Mouse (Mus musculus): Measurements from ENCODE around the gene Rnf208. TPM values are rescaled to one million over a fixed set of nuclear protein-coding genes. Genes with fewer than 3 reads are reported as not detected.
A peak's percentile ranks its signal among the peaks of the same experiment; 100 is the strongest.

The Rnf208 gene
- polyA plus RNA-seq, 1 experiment: 427 TPM

DNA sequence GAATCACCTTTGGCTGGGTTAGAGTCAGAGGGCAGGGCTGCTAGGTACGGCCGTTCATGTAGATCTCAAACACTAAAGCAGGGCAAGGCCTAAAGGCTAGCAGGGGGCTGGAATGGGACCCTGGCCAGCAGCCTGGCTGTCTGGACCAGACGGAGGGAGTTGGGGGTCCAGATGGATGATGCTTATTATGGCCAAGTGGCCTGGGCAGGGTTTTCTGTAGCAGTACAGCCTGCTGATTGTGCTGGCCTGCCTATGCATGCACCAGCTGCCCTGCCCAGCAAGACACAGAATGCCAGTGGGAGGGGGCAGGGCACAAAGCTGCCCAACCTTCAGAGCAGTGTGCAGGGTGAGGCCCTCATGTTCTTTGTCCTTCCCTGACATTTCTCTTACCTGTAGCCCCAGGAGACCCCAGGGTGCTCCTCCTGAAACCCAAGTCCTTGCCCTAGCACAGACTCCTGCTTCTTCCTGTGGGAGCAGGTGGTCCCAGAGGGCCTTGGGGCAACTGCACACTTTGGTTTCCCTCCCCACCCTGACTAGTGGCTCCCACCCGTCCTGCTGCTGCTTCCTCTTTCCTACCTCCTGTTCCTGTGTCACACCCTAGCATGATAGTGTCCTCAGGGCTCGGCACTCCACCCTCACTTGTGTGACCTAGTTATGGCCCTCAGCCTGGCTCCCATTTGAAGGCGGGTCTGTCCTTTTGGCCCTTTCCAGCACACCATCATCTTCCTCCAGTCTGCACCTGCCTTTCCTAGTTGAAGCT is 24.0 kb downstream of the Rnf208 start:
- DNase-seq: peak; percentile 97 to 99
- H3K27ac ChIP-seq (ENCODE audit: insufficient read depth, low read length): peak overlapping the region; percentile 96
- TF ChIP-seq POLR2A (IDR thresholded peaks at IDR 0.05; ENCODE audit: borderline replicate concordance, insufficient read depth, low read length) (peak; percentile 34; the same call in 1 of the 2 replicates), CTCF (IDR thresholded peaks at IDR 0.05; ENCODE audit: borderline replicate concordance, insufficient read depth, low read depth, low read length) (no peak)
- peak overlapping the region; percentile 91 for H3K4me3 ChIP-seq (replicated peaks; ENCODE audit: insufficient read depth, low read depth, low read length)
- H3K27me3 ChIP-seq (ENCODE audit: control insufficient read depth, insufficient read depth, low read length): no peaks in the 10 kb centered on the region
- H3K4me1 ChIP-seq (ENCODE audit: control insufficient read depth, insufficient read depth, low read length): peaks cover 35% of the 10 kb centered on the region
- WGBS: 4% methylated on average over 6 of the region's 6 CpGs

DNA sequence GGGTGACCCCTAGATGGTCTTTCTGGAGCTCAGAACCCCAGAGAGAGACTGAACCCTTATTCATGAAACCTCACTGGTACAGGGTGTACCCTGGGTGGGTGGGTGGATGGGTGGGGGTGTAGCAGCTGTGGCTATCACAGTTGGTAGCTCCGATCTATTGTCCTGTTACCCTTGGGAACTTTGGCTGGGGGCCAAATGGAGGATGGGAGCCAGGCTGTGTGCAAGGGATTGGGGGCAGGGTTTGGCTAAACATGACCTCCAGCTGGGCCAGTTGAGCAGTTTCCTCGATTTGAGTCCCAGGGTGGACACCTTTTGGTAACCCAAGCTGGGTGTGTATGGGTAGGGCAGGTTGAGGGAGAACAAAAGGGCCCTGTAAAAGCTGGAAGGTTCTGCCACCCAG is 24.7 kb downstream of the Rnf208 start:
- Histone ChIP-seq H3K4me3 (replicated peaks; ENCODE audit: insufficient read depth, low read depth, low read length) (peak overlapping the region; percentile 63), H3K27me3 (ENCODE audit: control insufficient read depth, insufficient read depth, low read length) (no peaks in the 10 kb centered on the region), H3K4me1 (ENCODE audit: control insufficient read depth, insufficient read depth, low read length) (peaks cover 38% of the 10 kb centered on the region), H3K27ac (ENCODE audit: insufficient read depth, low read length) (peak overlapping the region; percentile 96)
- 2% methylated on average over 2 of the region's 2 CpGs for WGBS
- TF ChIP-seq POLR2A (IDR thresholded peaks at IDR 0.05; ENCODE audit: borderline replicate concordance, insufficient read depth, low read length) (no peak), CTCF (IDR thresholded peaks at IDR 0.05; ENCODE audit: borderline replicate concordance, insufficient read depth, low read depth, low read length) (no peak)
- DNase-seq: peak; percentile 80 to 81

DNA sequence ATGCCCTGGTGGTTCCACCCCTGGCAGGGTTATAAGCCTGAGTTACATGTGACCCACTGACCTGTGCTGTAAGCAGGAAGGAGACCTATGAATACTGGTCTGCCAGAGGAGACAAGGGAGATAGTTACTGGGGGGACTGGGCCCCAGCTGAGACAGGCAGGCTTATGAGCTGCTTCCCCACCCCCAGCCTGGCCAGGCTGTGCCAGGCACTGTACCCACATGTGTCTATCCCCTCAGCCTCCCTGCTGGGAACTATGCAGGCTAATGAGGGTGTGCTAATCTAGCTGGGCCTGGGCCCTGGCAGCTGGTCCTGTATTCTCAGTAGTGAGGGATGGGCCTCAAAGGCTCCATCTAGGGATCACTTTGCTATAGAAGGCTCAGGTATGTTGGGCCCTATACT is 25.2 kb downstream of the Rnf208 start:
- no peak for TF ChIP-seq CTCF (IDR thresholded peaks at IDR 0.05; ENCODE audit: borderline replicate concordance, insufficient read depth, low read depth, low read length)
- Histone ChIP-seq H3K4me3 (replicated peaks; ENCODE audit: insufficient read depth, low read depth, low read length) (peak overlapping the region; percentile 63), H3K4me1 (ENCODE audit: control insufficient read depth, insufficient read depth, low read length) (peaks cover 38% of the 10 kb centered on the region), H3K27ac (ENCODE audit: insufficient read depth, low read length) (peak overlapping the region; percentile 96), H3K27me3 (ENCODE audit: control insufficient read depth, insufficient read depth, low read length) (no peaks in the 10 kb centered on the region)
- peak; percentile 51 to 59 for DNase-seq

DNA sequence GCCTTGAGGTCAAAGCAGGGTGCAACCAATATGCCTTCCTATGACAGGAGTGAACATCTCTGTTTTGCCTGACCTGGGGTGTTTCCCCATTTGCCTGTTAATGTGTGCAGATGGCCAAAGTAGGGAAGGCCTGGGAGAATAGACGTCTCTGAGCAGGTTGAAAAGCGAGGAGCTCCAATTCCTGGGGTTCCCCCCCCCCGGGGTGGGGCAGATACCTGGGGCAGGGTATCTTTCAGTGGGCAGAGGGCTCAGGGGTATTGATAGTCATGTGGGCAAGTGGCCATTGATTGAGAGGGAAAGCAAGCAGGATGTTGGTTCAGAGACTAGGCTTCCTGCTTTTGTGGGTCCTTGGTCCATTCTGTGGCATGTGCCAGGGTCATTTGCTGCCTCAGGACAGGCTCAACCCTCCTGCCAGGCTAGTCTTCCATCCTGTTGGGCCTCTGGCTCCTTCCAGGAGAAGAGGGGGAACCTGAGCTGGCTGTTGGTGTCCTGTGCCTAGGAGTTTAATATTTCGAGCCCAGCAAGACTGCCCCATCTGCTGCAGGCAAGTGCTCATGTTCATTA is 25.8 kb downstream of the Rnf208 start:
- no peaks in the 10 kb centered on the region for H3K27me3 ChIP-seq (ENCODE audit: control insufficient read depth, insufficient read depth, low read length)
- H3K4me3 ChIP-seq (replicated peaks; ENCODE audit: insufficient read depth, low read depth, low read length): peak overlapping the region; percentile 63
- DNase-seq: peak in 1 of 2 experiments; percentile 46
- 24% methylated on average over 4 of the region's 4 CpGs for WGBS
- peak overlapping the region; percentile 96 for H3K27ac ChIP-seq (ENCODE audit: insufficient read depth, low read length)
- TF ChIP-seq POLR2A (IDR thresholded peaks at IDR 0.05; ENCODE audit: borderline replicate concordance, insufficient read depth, low read length) (no peak), CTCF (IDR thresholded peaks at IDR 0.05; ENCODE audit: borderline replicate concordance, insufficient read depth, low read depth, low read length) (no peak)
- H3K4me1 ChIP-seq (ENCODE audit: control insufficient read depth, insufficient read depth, low read length): peaks cover 38% of the 10 kb centered on the region

DNA sequence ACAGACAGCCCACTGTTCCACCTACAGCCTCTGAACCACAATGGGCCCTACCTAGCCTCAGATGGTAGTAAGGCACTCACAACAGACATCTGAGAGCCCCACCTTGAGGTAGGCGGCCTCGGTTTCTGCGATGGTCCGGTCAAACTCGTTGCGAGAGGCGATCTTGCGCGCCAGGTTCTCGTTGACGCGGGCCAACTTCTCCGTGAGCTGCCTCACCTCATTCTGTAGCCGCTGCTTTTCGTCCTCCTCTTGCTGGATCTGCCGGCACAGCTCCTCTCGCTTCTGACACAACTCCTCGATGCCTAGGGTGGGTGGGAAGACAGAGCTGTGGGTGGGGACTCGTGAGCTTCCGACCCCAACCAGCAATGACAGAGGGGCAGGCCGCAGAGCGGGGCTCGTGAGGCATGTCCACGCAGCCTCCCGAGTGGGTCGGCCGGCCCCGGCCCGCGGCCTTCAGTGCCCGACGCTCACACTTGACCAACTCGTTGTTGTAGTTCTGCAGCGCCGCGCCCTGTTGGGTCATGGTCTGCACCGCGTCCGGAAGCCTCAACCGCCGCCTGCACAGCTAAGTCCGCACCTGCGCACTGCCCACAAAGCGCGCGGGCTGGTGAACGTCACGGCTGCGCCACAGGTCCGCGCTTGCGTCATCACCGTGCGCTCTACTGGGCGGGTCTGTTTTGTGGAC is 29.9 kb downstream of the Rnf208 start, which contains the start of the genes Ssna1 and Anapc2:
Ssna1 (minus strand) TSS at position 612 of the 685 bp plus-strand sequence.
Anapc2 (plus strand) TSS at position 652 of the 685 bp plus-strand sequence.
- peak; percentile 97 to 99 for DNase-seq
- Histone ChIP-seq H3K27ac (ENCODE audit: insufficient read depth, low read length) (peak within 1 kb of the TSS; percentile 2; the same call in 1 of the 2 replicates), H3K4me3 (replicated peaks; ENCODE audit: insufficient read depth, low read depth, low read length) (peak within 1 kb of the TSS; percentile 83), H3K4me1 (ENCODE audit: control insufficient read depth, insufficient read depth, low read length) (peaks cover 40% of the 10 kb centered on the region), H3K27me3 (ENCODE audit: control insufficient read depth, insufficient read depth, low read length) (no peaks in the 10 kb centered on the region)
- TF ChIP-seq POLR2A (IDR thresholded peaks at IDR 0.05; ENCODE audit: borderline replicate concordance, insufficient read depth, low read length) (peak; percentile 79), CTCF (IDR thresholded peaks at IDR 0.05; ENCODE audit: borderline replicate concordance, insufficient read depth, low read depth, low read length) (peak; percentile 33; the same call in 1 of the 2 replicates)
- under 1% methylated on average over 55 of the region's 55 CpGs for WGBS

DNA sequence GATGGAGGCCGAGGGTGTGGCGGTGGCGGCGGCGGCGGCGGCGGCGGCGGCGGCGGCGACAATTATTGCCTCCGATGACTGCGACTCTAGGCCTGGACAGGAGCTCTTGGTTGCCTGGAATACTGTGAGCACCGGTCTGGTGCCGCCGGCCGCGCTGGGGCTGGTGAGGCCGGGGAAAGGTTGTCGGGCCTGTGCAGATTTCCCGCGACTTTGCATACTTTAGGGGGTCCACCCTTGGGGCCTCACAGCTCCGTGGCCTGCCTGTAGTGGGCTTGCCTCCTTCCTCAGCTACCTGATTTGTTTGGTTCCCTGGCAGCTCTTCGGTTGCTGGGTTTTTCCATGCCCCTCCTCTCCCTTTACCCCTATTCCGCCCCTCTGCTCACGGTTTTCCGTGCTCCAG is 30.5 kb downstream of the Rnf208 start:
- WGBS: under 1% methylated on average over 29 of the region's 29 CpGs
- Histone ChIP-seq H3K4me3 (replicated peaks; ENCODE audit: insufficient read depth, low read depth, low read length) (peak overlapping the region; percentile 83), H3K4me1 (ENCODE audit: control insufficient read depth, insufficient read depth, low read length) (peaks cover 34% of the 10 kb centered on the region), H3K27ac (ENCODE audit: insufficient read depth, low read length) (no peak overlapping the region), H3K27me3 (ENCODE audit: control insufficient read depth, insufficient read depth, low read length) (no peaks in the 10 kb centered on the region)
- TF ChIP-seq CTCF (IDR thresholded peaks at IDR 0.05; ENCODE audit: borderline replicate concordance, insufficient read depth, low read depth, low read length) (no peak), POLR2A (IDR thresholded peaks at IDR 0.05; ENCODE audit: borderline replicate concordance, insufficient read depth, low read length) (no peak)
- DNase-seq: no peak

DNA sequence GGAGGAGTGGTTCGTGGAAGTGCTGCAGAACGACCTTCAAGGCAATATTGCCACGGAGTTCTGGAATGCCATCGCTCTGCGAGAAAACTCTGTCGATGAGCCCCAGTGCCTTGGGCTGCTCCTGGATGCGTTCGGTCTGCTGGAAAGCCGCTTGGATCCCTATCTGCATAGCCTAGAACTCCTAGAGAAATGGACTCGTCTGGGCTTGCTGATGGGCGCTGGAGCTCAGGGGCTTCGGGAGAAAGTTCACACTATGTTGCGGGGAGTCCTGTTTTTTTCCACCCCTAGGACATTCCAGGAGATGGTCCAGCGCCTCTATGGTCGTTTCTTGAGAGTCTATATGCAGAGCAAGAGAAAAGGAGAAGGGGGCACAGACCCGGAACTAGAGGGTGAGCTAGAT is 31.0 kb downstream of the Rnf208 start:
- no peaks in the 10 kb centered on the region for H3K27me3 ChIP-seq (ENCODE audit: control insufficient read depth, insufficient read depth, low read length)
- peaks cover 29% of the 10 kb centered on the region for H3K4me1 ChIP-seq (ENCODE audit: control insufficient read depth, insufficient read depth, low read length)
- H3K27ac ChIP-seq (ENCODE audit: insufficient read depth, low read length): no peak overlapping the region
- H3K4me3 ChIP-seq (replicated peaks; ENCODE audit: insufficient read depth, low read depth, low read length): peak overlapping the region; percentile 83
- DNase-seq: no peak
- no peak for TF ChIP-seq POLR2A (IDR thresholded peaks at IDR 0.05; ENCODE audit: borderline replicate concordance, insufficient read depth, low read length)
- TF ChIP-seq CTCF (IDR thresholded peaks at IDR 0.05; ENCODE audit: borderline replicate concordance, insufficient read depth, low read depth, low read length): no peak
- 30% methylated on average over 16 of the region's 16 CpGs for WGBS

Measured in cerebellum, adult 2 months (tissue).